Mouse (Mus musculus): ENCODE results near the gene Dbndd1.
"Not testable (repeated sequence)": the region's sequence is repeated elsewhere in the genome, so short reads cannot be mapped to it uniquely, and the experiment has no call there.

The Dbndd1 gene

GRCm38 (mm10) chr8:123514781-123515539, at the start of gene Dbndd1:
Gene Dbndd1 (minus strand): TSS chr8:123515463.
- DNase-seq (ENCODE audit: low read depth in 2 of 2, low spot score in 2 of 2), result peak in 1 of 2 experiments; percentile 20

GRCm38 (mm10) chr8:123564221-123564620, 49.0 kb upstream of the Dbndd1 start:
- DNase-seq (ENCODE audit: low read depth in 2 of 2, low spot score in 2 of 2), result not testable (repeated sequence)

GRCm38 (mm10) chr8:123537641-123538040, 22.4 kb upstream of the Dbndd1 start:
- peak; percentile 57 to 59 for DNase-seq (ENCODE audit: low read depth in 2 of 2, low spot score in 2 of 2)

GRCm38 (mm10) chr8:123536990-123537380, 21.7 kb upstream of the Dbndd1 start:
- no peak for DNase-seq (ENCODE audit: low read depth in 2 of 2, low spot score in 2 of 2)

GRCm38 (mm10) chr8:123536242-123536989, 21.2 kb upstream of the Dbndd1 start:
- no peak for DNase-seq (ENCODE audit: low read depth in 2 of 2, low spot score in 2 of 2)

- no peak for DNase-seq (ENCODE audit: low read depth in 2 of 2, low spot score in 2 of 2)
Measured at GRCm38 (mm10) chr8:123527720-123528489, 12.6 kb upstream of the Dbndd1 start.

GRCm38 (mm10) chr8:123520048-123520447, 4.8 kb upstream of the Dbndd1 start:
- not testable (repeated sequence) for DNase-seq (ENCODE audit: low read depth in 2 of 2, low spot score in 2 of 2)

- DNase-seq (ENCODE audit: low read depth in 2 of 2, low spot score in 2 of 2), result peak; percentile 57 to 63
Measured at GRCm38 (mm10) chr8:123518667-123519066, 3.4 kb upstream of the Dbndd1 start, which contains the start of gene Gas8. Gene Gas8 (plus strand): TSS chr8:123518834.

GRCm38 (mm10) chr8:123518172-123518571, 2.9 kb upstream of the Dbndd1 start:
- no peak for DNase-seq (ENCODE audit: low read depth in 2 of 2, low spot score in 2 of 2)

- no peak for DNase-seq (ENCODE audit: low read depth in 2 of 2, low spot score in 2 of 2)
Measured at GRCm38 (mm10) chr8:123516596-123516995, 1.3 kb upstream of the Dbndd1 start.

- no peak for DNase-seq (ENCODE audit: low read depth in 2 of 2, low spot score in 2 of 2)
Measured at GRCm38 (mm10) chr8:123515540-123515897, 256 bp upstream of the Dbndd1 start.

GRCm38 (mm10) chr8:123514136-123514535, 1.1 kb downstream of the Dbndd1 start:
- no peak for DNase-seq (ENCODE audit: low read depth in 2 of 2, low spot score in 2 of 2)

GRCm38 (mm10) chr8:123510819-123511218, 4.4 kb downstream of the Dbndd1 start:
- no peak for DNase-seq (ENCODE audit: low read depth in 2 of 2, low spot score in 2 of 2)

GRCm38 (mm10) chr8:123507153-123507552, 8.1 kb downstream of the Dbndd1 start:
- no peak for DNase-seq (ENCODE audit: low read depth in 2 of 2, low spot score in 2 of 2)

GRCm38 (mm10) chr8:123505695-123506094, 9.6 kb downstream of the Dbndd1 start:
- no peak for DNase-seq (ENCODE audit: low read depth in 2 of 2, low spot score in 2 of 2)

- DNase-seq (ENCODE audit: low read depth in 2 of 2, low spot score in 2 of 2), result no peak
Measured at GRCm38 (mm10) chr8:123505267-123505666, 10.0 kb downstream of the Dbndd1 start.

- DNase-seq (ENCODE audit: low read depth in 2 of 2, low spot score in 2 of 2), result no peak
Measured at GRCm38 (mm10) chr8:123504591-123505195, 10.6 kb downstream of the Dbndd1 start.

- no peak for DNase-seq (ENCODE audit: low read depth in 2 of 2, low spot score in 2 of 2)
Measured at GRCm38 (mm10) chr8:123503801-123504467, 11.3 kb downstream of the Dbndd1 start.

GRCm38 (mm10) chr8:123502192-123502591, 13.1 kb downstream of the Dbndd1 start:
- DNase-seq (ENCODE audit: low read depth in 2 of 2, low spot score in 2 of 2), result no peak

- DNase-seq (ENCODE audit: low read depth in 2 of 2, low spot score in 2 of 2), result no peak
Measured at GRCm38 (mm10) chr8:123499556-123499955, 15.7 kb downstream of the Dbndd1 start.

- DNase-seq (ENCODE audit: low read depth in 2 of 2, low spot score in 2 of 2), result no peak
Measured at GRCm38 (mm10) chr8:123498963-123499362, 16.3 kb downstream of the Dbndd1 start.
